Mouse (Mus musculus) intestine, embryonic 15.5 days (tissue): ENCODE results near the gene Fam53a. TPM values are rescaled to one million over a fixed set of nuclear protein-coding genes. Genes with fewer than 3 reads are reported as not detected.

ENCODE experiments used
- ATAC-seq: fragments of 200-750 bp; cut with Nextera tagmentation; 2 replicates; pipeline ENCODE4 v1.8.0; 2017; ENCODE audit warnings: moderate TSS enrichment, moderate library complexity
- H3K27ac ChIP-seq: fragments of 300-500 bp; sonication (generic); 2 replicates; pipeline ENCODE4 v1.5.1; 2015; ENCODE audit warnings: mild to moderate bottlenecking, inconsistent platforms
- H3K27me3 ChIP-seq: fragments of 300-500 bp; sonication (generic); replicated peaks from 2 replicates; pipeline ENCODE4 v1.6.1; 2015; ENCODE audit warnings: inconsistent platforms
- H3K36me3 ChIP-seq: fragments of 300-500 bp; sonication (generic); 2 replicates; pipeline ENCODE4 v1.6.1; 2015; ENCODE audit warnings: inconsistent platforms
- H3K4me1 ChIP-seq: fragments of 300-500 bp; sonication (generic); replicated peaks from 2 replicates; pipeline ENCODE4 v1.6.1; 2015; ENCODE audit warnings: inconsistent platforms
- H3K4me2 ChIP-seq: fragments of 300-500 bp; sonication (generic); replicated peaks from 2 replicates; pipeline ENCODE4 v1.6.1; 2015; ENCODE audit warnings: mild to moderate bottlenecking, inconsistent platforms
- H3K4me3 ChIP-seq: fragments of 300-500 bp; sonication (generic); replicated peaks from 2 replicates; pipeline ENCODE4 v1.5.1; 2015; ENCODE audit warnings: inconsistent platforms
- H3K9ac ChIP-seq: fragments of 300-500 bp; sonication (generic); 2 replicates; pipeline ENCODE4 v1.6.1; 2015; ENCODE audit warnings: inconsistent platforms
- H3K9me3 ChIP-seq: fragments of 300-500 bp; sonication (generic); 2 replicates; pipeline ENCODE4 v1.6.1; 2016; ENCODE audit warnings: inconsistent platforms
- WGBS: fragments of 180-500 bp; shearing (Covaris S2); methylation state at CpG from one replicate; pipeline ENCODE4 v1.1.7; 2015; 5-methylcytosine and 5-hydroxymethylcytosine counted together
- polyA plus RNA-seq: library from polyadenylated mRNA; unstranded; fragments of >200 nt; fragmentation: Nextera tagmentation; extraction: Ambion mirVana; gene quantifications from 2 replicates; pipeline ENCODE4 v1.2.1, GENCODE M21; 2015

Fam53a gene
- polyA plus RNA-seq, 1 experiment from 2014 or later, result 52.7 TPM

DNA sequence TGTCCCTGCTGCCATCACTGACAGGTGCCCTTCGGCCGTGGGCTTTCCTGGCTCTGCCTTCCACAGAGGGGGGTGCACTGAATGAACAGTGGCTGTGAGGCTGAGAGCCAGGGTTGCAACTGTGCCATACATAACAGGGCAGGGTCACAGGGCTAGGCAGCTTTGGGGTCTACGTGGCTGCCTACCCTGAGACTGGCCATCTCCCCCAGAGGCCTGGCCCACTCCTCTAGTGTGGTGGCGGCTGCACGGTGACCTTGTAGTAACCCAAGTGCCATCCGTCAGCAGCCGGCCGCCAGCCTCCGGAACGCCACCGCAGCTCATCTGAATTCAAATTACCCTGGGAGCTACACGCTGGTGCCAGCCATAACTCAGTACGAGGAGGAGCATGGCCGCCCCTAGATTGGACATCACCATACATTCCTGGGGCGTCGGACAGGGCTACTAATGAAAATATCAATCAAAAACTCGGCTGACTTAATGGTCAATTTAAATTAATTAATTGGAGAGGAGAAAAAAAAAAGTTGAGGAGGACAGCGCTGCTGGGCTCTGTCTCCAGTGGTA, 41.9 kb downstream of the Fam53a start:
- Histone ChIP-seq H3K4me2 (no peak overlapping the region), H3K27me3 (no peaks in the 10 kb centered on the region), H3K27ac (no peak overlapping the region), H3K4me3 (no peak overlapping the region), H3K36me3 (no peaks in the 10 kb centered on the region), H3K4me1 (no peaks in the 10 kb centered on the region), H3K9me3 (no peaks in the 10 kb centered on the region), H3K9ac (no peak overlapping the region)
- 68% methylated on average over 18 of the region's 18 CpGs for WGBS
- ATAC-seq, result no peak

- Histone ChIP-seq H3K9me3 (no peaks in the 10 kb centered on the region), H3K9ac (no peak overlapping the region), H3K4me1 (no peaks in the 10 kb centered on the region), H3K27me3 (no peaks in the 10 kb centered on the region), H3K27ac (no peak overlapping the region), H3K4me3 (no peak overlapping the region), H3K4me2 (no peak overlapping the region), H3K36me3 (no peaks in the 10 kb centered on the region)
- 70% methylated on average over 1 of the region's 1 CpGs for WGBS
- ATAC-seq, result no peak
Observed at GRCm38 (mm10) chr5:33580336-33580735, 49.1 kb downstream of the Fam53a start.

GRCm38 (mm10) chr5:33574207-33574606, 55.2 kb downstream of the Fam53a start:
- Histone ChIP-seq H3K9me3 (no peaks in the 10 kb centered on the region), H3K9ac (no peak overlapping the region), H3K4me2 (no peak overlapping the region), H3K36me3 (no peaks in the 10 kb centered on the region), H3K27me3 (no peaks in the 10 kb centered on the region), H3K27ac (no peak overlapping the region), H3K4me1 (no peaks in the 10 kb centered on the region), H3K4me3 (no peak overlapping the region)
- ATAC-seq, result no peak
- 65% methylated on average over 4 of the region's 4 CpGs for WGBS

DNA sequence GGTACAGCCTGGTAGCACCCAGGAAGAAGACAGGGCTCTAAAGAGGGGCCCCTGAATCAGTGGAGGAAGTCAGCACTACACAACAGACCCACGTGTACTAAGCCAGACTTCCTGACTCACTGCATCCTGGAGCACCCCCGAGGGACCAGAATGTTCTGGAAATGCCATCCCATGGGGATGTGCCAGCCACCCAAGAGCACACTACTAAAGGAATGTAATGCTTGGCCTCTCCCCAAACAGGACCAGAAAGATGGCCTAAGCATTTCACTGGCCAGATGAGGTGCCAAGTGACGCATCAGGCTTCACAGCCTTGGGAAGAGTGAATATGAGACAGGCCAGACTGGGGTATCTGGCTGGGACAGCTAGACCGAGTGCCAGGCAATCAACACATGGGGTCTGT, 63.5 kb downstream of the Fam53a start:
- no peaks in the 10 kb centered on the region for H3K36me3 ChIP-seq
- ATAC-seq, result no peak
- H3K4me3 ChIP-seq, result no peak overlapping the region
- H3K4me2 ChIP-seq, result no peak overlapping the region
- WGBS, result 82% methylated on average over 4 of the region's 4 CpGs
- H3K27me3 ChIP-seq, result no peaks in the 10 kb centered on the region
- no peak overlapping the region for H3K27ac ChIP-seq
- H3K4me1 ChIP-seq, result no peaks in the 10 kb centered on the region
- no peak overlapping the region for H3K9ac ChIP-seq
- H3K9me3 ChIP-seq, result no peaks in the 10 kb centered on the region

DNA sequence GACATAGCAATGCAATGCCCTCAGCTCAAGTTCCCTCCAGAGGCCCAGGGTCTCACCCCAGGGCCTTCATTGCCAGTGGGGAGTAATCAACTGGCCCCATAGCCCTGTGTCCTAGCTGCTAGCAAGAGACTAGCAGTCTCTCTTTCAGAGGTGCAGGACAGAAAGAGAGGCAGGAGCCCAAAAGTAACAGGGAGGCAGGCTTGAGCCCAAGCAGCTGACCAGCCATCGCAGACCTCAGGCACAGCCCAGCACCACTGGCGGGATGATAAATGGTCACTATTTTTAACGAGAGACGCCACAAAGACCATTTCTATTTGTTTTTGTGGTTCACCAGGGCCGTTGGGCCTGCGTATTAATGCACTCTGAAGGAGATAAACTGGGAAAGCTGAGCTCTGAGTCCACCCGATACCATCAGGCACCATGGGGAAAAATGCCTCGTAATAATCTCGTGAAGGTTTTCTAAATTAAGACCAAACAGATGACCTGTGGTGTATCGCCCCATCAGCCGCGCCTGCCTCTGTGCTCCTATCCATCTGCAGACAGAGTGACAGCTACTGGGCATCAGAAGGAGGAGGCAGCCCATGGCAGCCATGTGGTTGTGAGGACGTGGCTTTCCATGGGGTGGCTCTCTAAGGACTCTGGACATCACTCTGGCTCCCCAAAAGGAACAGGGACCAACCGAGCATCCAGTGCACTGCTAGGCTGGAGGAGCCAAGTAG, 73.0 kb downstream of the Fam53a start:
- Histone ChIP-seq H3K27ac (no peak overlapping the region), H3K9me3 (no peaks in the 10 kb centered on the region), H3K9ac (no peak overlapping the region), H3K36me3 (no peaks in the 10 kb centered on the region), H3K4me2 (no peak overlapping the region), H3K4me1 (no peaks in the 10 kb centered on the region), H3K4me3 (no peak overlapping the region), H3K27me3 (no peaks in the 10 kb centered on the region)
- WGBS, result 65% methylated on average over 14 of the region's 14 CpGs
- no peak for ATAC-seq

Other genes starting within 250 kb of the Fam53a start
- not detected in 2 replicates for gene Nkx1-1, start 195.7 kb downstream of the Fam53a start, polyA plus RNA-seq
- 0.26 and 0.30 TPM in 2 replicates for gene Gm9903, start 290 bp upstream of the Fam53a start, polyA plus RNA-seq
- 196 and 228 TPM in 2 replicates for gene Slbp, start 22.9 kb upstream of the Fam53a start, polyA plus RNA-seq
- gene Tacc3, start 28.5 kb upstream of the Fam53a start, polyA plus RNA-seq, result 148 and 172 TPM in 2 replicates
- gene Tmem129, start 28.8 kb upstream of the Fam53a start, polyA plus RNA-seq, result 31.8 and 33.1 TPM in 2 replicates
- gene Fgfr3, start 92.0 kb upstream of the Fam53a start, polyA plus RNA-seq, result 11.4 and 11.6 TPM in 2 replicates
- 42.5 and 49.5 TPM in 2 replicates for gene Letm1, start 153.2 kb upstream of the Fam53a start, polyA plus RNA-seq
- 38.8 and 41.3 TPM in 2 replicates for gene Nsd2, start 191.1 kb upstream of the Fam53a start, polyA plus RNA-seq